Mouse (Mus musculus): ENCODE measurements around the gene Btbd11. TPM values are rescaled to one million over a fixed set of nuclear protein-coding genes. Genes with fewer than 3 reads are reported as not detected.
"Not testable (repeated sequence)": the region's sequence is repeated elsewhere in the genome, so short reads cannot be mapped to it uniquely, and the experiment has no call there.

The Btbd11 gene
- polyA plus RNA-seq, 1 experiment from 2014 or later, result 19.4 TPM

DNA sequence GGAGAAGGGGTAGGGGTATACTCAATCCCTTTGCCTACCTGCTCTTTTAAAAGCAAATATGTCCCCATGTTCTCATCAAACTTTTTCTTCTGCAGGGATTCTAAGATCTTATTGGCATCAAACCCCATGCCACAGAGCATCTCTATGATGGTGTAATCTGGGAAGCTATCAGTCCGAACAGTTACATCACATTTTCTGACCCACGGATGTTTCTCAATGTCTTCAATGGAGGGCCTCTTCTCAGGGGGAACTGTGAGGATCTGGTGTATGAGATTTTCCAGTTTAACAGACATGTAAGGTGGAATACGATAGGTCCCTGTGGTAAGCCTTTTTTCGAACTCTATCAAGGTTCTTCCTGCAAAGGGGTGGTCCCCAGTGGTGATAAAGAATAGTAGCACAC lies 323.2 kb downstream of the Btbd11 start:
- ATAC-seq (ENCODE audit: low FRiP score, low TSS enrichment); H3K27ac ChIP-seq (replicated peaks; ENCODE audit: low read depth, low read length); H3K4me3 ChIP-seq (replicated peaks; ENCODE audit: low read depth, low read length); H3K27me3 ChIP-seq (ENCODE audit: control insufficient read depth, insufficient read depth, low read length); H3K9ac ChIP-seq (replicated peaks; ENCODE audit: low read length); H3K36me3 ChIP-seq (ENCODE audit: control insufficient read depth, insufficient read depth, low read length); DNase-seq; H3K4me2 ChIP-seq (ENCODE audit: low read length); H3K4me1 ChIP-seq (ENCODE audit: control insufficient read depth, insufficient read depth, low read length); H3K9me3 ChIP-seq (ENCODE audit: control insufficient read depth, low read length): not testable (repeated sequence)
- 95% methylated on average over 4 of the region's 4 CpGs for WGBS

Other genes starting within 250 kb of the Btbd11 start
- 26.1 and 40.3 TPM in 2 replicates for gene Cry1, start 201.8 kb upstream of the Btbd11 start, polyA plus RNA-seq (2014; fragmentation: Nextera tagmentation; extraction: Ambion mirVana)

Data from midbrain, embryonic 14.5 days (tissue).